Mouse (Mus musculus): Measurements from ENCODE around the gene Henmt1. TPM values are rescaled to one million over a fixed set of nuclear protein-coding genes. Genes with fewer than 3 reads are reported as not detected.

Gene Henmt1
- not detected in 2 replicates for total RNA-seq (2014; fragmentation: Nextera tagmentation)
- 0.06 and 0.22 TPM in 2 replicates for total RNA-seq (2017)
- not detected in 2 replicates for polyA plus RNA-seq (2012)

DNA sequence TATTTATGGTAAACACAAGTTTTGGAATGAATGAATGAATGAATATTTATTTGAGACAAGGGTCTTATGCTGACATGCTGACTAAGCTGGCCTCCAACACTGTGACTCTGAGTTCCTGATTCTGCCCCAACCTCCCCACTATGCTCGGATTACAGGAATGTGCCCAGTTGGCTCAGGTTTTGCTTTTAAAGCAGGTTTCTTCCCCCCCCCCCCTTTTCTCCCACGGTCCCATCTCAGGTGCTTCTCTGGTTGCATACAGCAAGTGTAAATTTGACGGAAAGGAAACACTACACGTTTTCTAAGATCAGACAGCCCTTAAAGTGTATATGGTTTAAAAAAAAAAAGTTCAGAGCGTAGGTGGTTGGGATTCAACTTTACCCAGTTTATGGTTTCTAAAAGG lies at the start of gene Henmt1:
Henmt1 (plus strand) TSS at position 301 of the 400 bp plus-strand sequence.
- no peaks in the 10 kb centered on the region for H3K36me3 ChIP-seq (replicated peaks)
- TF ChIP-seq TAL1 (conservative IDR thresholded peaks at IDR 0.05; ENCODE audit: low read depth, low read length) (no peak), CTCF (IDR thresholded peaks at IDR 0.05; ENCODE audit: low read depth, low read length) (no peak), GATA1 (IDR thresholded peaks at IDR 0.05; ENCODE audit: borderline replicate concordance, low read length) (no peak), GATA2 (IDR thresholded peaks at IDR 0.05; ENCODE audit: borderline replicate concordance, low read depth, low read length) (no peak), POLR2AphosphoS5 (IDR thresholded peaks at IDR 0.05; ENCODE audit: insufficient replicate concordance, low read depth, low read length) (no peak)
- peaks cover 9% of the 10 kb centered on the region for H3K9me3 ChIP-seq (replicated peaks)
- DNase-seq (ENCODE audit: low spot score), result no peak
- H3K27me3 ChIP-seq (ENCODE audit: insufficient read depth, low read length), result no peaks in the 10 kb centered on the region
- no peaks in the 10 kb centered on the region for H3K4me1 ChIP-seq (ENCODE audit: insufficient read depth, low read depth, low read length)
- no peak for ATAC-seq (ENCODE audit: extremely low read depth, insufficient number of reproducible peaks, low FRiP score, poor library complexity, severe bottlenecking)
- H3K4me3 ChIP-seq (ENCODE audit: low read depth, low read length), result no peak within 1 kb of the TSS

DNA sequence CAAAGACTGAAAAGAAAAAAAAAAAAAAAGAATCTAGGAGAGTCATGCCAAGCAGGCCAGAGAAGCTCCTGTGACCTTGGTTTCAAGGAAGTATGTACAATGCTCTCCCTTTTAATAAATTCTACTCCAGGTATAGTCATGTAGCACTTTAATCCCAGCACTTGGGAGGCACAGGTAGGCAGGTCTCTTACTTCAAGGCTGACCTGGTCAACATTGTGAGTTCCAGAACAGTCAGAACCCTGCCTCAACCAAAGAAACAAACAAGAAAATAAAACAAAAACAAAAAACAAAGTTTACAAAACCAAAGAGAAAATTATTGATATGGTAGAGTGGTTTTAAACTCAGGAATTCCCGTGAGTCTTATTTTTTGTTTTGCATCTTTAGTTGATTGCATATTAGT lies 49.8 kb upstream of the Henmt1 start, which contains the start of gene Fndc7:
Fndc7 (minus strand) TSS at position 101 of the 400 bp plus-strand sequence.
- no peak for DNase-seq (ENCODE audit: low spot score)
- Histone ChIP-seq H3K27me3 (ENCODE audit: insufficient read depth, low read length) (peaks cover 4% of the 10 kb centered on the region; the same call in 1 of the 2 replicates), H3K4me1 (ENCODE audit: insufficient read depth, low read depth, low read length) (peaks cover 23% of the 10 kb centered on the region), H3K9me3 (replicated peaks) (no peaks in the 10 kb centered on the region), H3K36me3 (replicated peaks) (no peaks in the 10 kb centered on the region), H3K4me3 (ENCODE audit: low read depth, low read length) (no peak within 1 kb of the TSS)
- no peak for ATAC-seq (ENCODE audit: extremely low read depth, insufficient number of reproducible peaks, low FRiP score, poor library complexity, severe bottlenecking)
- TF ChIP-seq CTCF (IDR thresholded peaks at IDR 0.05; ENCODE audit: low read depth, low read length) (no peak), POLR2AphosphoS5 (IDR thresholded peaks at IDR 0.05; ENCODE audit: insufficient replicate concordance, low read depth, low read length) (no peak), GATA1 (IDR thresholded peaks at IDR 0.05; ENCODE audit: borderline replicate concordance, low read length) (no peak), TAL1 (conservative IDR thresholded peaks at IDR 0.05; ENCODE audit: low read depth, low read length) (no peak), GATA2 (IDR thresholded peaks at IDR 0.05; ENCODE audit: borderline replicate concordance, low read depth, low read length) (no peak)

DNA sequence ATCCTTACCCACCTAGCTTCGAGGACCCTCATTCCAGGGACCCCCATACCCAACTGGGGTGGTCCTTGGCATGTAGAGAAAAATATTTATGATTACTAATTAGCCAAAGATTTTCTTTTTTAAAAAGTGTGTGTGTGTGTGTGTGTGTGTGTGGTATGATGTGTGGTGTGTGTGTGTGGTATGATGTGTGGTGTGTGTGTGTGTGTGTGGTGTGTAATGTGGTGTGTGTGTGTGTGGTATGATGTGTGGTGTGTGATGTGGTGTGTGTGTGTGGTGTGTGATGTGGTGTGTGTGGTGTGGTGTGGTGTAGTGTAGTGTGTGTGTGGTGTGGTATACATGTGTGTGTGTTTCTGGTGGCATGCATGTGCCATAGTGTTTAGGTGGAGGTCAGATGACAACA lies 47.6 kb upstream of the Henmt1 start:
- Histone ChIP-seq H3K36me3 (replicated peaks) (no peaks in the 10 kb centered on the region), H3K9me3 (replicated peaks) (no peaks in the 10 kb centered on the region), H3K4me1 (ENCODE audit: insufficient read depth, low read depth, low read length) (0 out of 2 replicates have a peak, but pooled peaks cover 2% of the 10 kb centered on the region), H3K4me3 (ENCODE audit: low read depth, low read length) (no peak overlapping the region), H3K27me3 (ENCODE audit: insufficient read depth, low read length) (peaks cover 4% of the 10 kb centered on the region; the same call in 1 of the 2 replicates)
- DNase-seq (ENCODE audit: low spot score) (no peak), ATAC-seq (ENCODE audit: extremely low read depth, insufficient number of reproducible peaks, low FRiP score, poor library complexity, severe bottlenecking) (no peak)
- no peak for TF ChIP-seq CTCF (IDR thresholded peaks at IDR 0.05; ENCODE audit: low read depth, low read length)
- TF ChIP-seq GATA2 (IDR thresholded peaks at IDR 0.05; ENCODE audit: borderline replicate concordance, low read depth, low read length), result no peak
- no peak for TF ChIP-seq GATA1 (IDR thresholded peaks at IDR 0.05; ENCODE audit: borderline replicate concordance, low read length)
- no peak for TF ChIP-seq POLR2AphosphoS5 (IDR thresholded peaks at IDR 0.05; ENCODE audit: insufficient replicate concordance, low read depth, low read length)
- TF ChIP-seq TAL1 (conservative IDR thresholded peaks at IDR 0.05; ENCODE audit: low read depth, low read length), result no peak

DNA sequence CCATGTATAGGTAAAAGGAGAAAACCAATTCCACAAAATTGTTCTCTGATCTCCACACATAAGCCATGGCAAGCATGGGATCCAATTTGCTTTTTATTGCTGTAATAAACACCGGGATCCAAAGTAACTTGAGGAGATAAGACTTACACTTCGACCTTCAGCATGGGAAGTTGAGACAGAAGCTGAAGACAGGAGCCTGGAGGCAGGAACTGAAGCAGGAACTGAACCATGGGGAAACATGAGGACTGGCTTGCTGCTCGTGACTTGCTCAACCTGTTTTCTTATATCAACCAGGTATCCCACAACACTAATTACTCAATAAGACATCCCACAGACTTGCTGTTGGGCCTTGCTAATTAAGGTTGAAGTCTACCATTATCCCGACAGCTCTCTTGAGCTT lies 46.8 kb upstream of the Henmt1 start:
- no peak for ATAC-seq (ENCODE audit: extremely low read depth, insufficient number of reproducible peaks, low FRiP score, poor library complexity, severe bottlenecking)
- Histone ChIP-seq H3K9me3 (replicated peaks) (no peaks in the 10 kb centered on the region), H3K36me3 (replicated peaks) (no peaks in the 10 kb centered on the region), H3K27me3 (ENCODE audit: insufficient read depth, low read length) (peaks cover 4% of the 10 kb centered on the region; the same call in 1 of the 2 replicates), H3K4me1 (ENCODE audit: insufficient read depth, low read depth, low read length) (no peaks in the 10 kb centered on the region), H3K4me3 (ENCODE audit: low read depth, low read length) (no peak overlapping the region)
- DNase-seq (ENCODE audit: low spot score), result no peak
- TF ChIP-seq CTCF (IDR thresholded peaks at IDR 0.05; ENCODE audit: low read depth, low read length), result no peak
- TF ChIP-seq POLR2AphosphoS5 (IDR thresholded peaks at IDR 0.05; ENCODE audit: insufficient replicate concordance, low read depth, low read length), result no peak
- TF ChIP-seq GATA1 (IDR thresholded peaks at IDR 0.05; ENCODE audit: borderline replicate concordance, low read length), result no peak
- TF ChIP-seq GATA2 (IDR thresholded peaks at IDR 0.05; ENCODE audit: borderline replicate concordance, low read depth, low read length), result no peak
- no peak for TF ChIP-seq TAL1 (conservative IDR thresholded peaks at IDR 0.05; ENCODE audit: low read depth, low read length)

- DNase-seq (ENCODE audit: low spot score) (no peak), ATAC-seq (ENCODE audit: extremely low read depth, insufficient number of reproducible peaks, low FRiP score, poor library complexity, severe bottlenecking) (no peak)
- Histone ChIP-seq H3K27me3 (ENCODE audit: insufficient read depth, low read length) (0 out of 2 replicates have a peak, but pooled peaks cover 2% of the 10 kb centered on the region), H3K4me3 (ENCODE audit: low read depth, low read length) (no peak overlapping the region), H3K4me1 (ENCODE audit: insufficient read depth, low read depth, low read length) (no peaks in the 10 kb centered on the region), H3K36me3 (replicated peaks) (peaks cover 35% of the 10 kb centered on the region), H3K9me3 (replicated peaks) (no peaks in the 10 kb centered on the region)
- TF ChIP-seq GATA2 (IDR thresholded peaks at IDR 0.05; ENCODE audit: borderline replicate concordance, low read depth, low read length) (no peak), GATA1 (IDR thresholded peaks at IDR 0.05; ENCODE audit: borderline replicate concordance, low read length) (no peak), TAL1 (conservative IDR thresholded peaks at IDR 0.05; ENCODE audit: low read depth, low read length) (no peak), CTCF (IDR thresholded peaks at IDR 0.05; ENCODE audit: low read depth, low read length) (no peak), POLR2AphosphoS5 (IDR thresholded peaks at IDR 0.05; ENCODE audit: insufficient replicate concordance, low read depth, low read length) (0 out of 2 replicates have a peak, but pooled peaks have one; percentile 83)
Observed at GRCm38 (mm10) chr3:108898640-108899039, 41.0 kb upstream of the Henmt1 start.

- Histone ChIP-seq H3K4me3 (ENCODE audit: low read depth, low read length) (no peak overlapping the region), H3K36me3 (replicated peaks) (peaks cover 50% of the 10 kb centered on the region), H3K9me3 (replicated peaks) (peaks cover 6% of the 10 kb centered on the region), H3K27me3 (ENCODE audit: insufficient read depth, low read length) (0 out of 2 replicates have a peak, but pooled peaks cover 2% of the 10 kb centered on the region), H3K4me1 (ENCODE audit: insufficient read depth, low read depth, low read length) (peaks cover 6% of the 10 kb centered on the region; the same call in 1 of the 2 replicates)
- DNase-seq (ENCODE audit: low spot score) (no peak), ATAC-seq (ENCODE audit: extremely low read depth, insufficient number of reproducible peaks, low FRiP score, poor library complexity, severe bottlenecking) (no peak)
- no peak for TF ChIP-seq GATA1 (IDR thresholded peaks at IDR 0.05; ENCODE audit: borderline replicate concordance, low read length)
- TF ChIP-seq CTCF (IDR thresholded peaks at IDR 0.05; ENCODE audit: low read depth, low read length), result no peak
- TF ChIP-seq GATA2 (IDR thresholded peaks at IDR 0.05; ENCODE audit: borderline replicate concordance, low read depth, low read length), result no peak
- TF ChIP-seq POLR2AphosphoS5 (IDR thresholded peaks at IDR 0.05; ENCODE audit: insufficient replicate concordance, low read depth, low read length), result no peak
- no peak for TF ChIP-seq TAL1 (conservative IDR thresholded peaks at IDR 0.05; ENCODE audit: low read depth, low read length)
Observed at GRCm38 (mm10) chr3:108900147-108900546, 39.5 kb upstream of the Henmt1 start.
